Mouse (Mus musculus) E14TG2a.4 (cell line): ENCODE measurements around the gene Rundc3a.

Experiments used
- CTCF ChIP-seq: conservative IDR thresholded peaks from 2 replicates; pipeline ENCODE4 v1.5.1; 2014; ENCODE audit warnings: low read length
- NANOG ChIP-seq: IDR thresholded peaks from 2 replicates; pipeline ENCODE4 v1.6.1; 2014; ENCODE audit warnings: borderline replicate concordance, low read length, mixed read lengths

DNA sequence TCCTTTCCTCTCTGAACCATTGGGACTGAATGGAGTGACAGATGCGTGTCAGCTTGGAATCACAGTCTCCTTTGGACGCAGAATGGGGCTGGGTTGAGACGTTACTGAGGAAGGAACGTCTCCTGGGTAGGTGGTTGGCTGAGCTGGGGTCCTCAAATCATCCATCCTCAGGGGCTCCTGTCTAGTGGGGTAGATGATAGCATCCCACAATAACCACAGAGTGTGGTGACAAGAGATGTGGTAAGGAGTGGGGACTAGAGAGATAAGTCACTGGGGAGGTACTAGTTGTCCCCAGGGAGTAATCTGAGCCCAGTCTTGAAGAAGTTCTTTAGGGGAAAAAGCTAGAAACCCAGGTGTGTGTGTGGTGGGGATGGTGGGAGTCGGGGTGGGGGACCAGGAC, 24.9 kb upstream of the Rundc3a start:
- no peak for TF ChIP-seq CTCF
- no peak for TF ChIP-seq NANOG
